Mouse (Mus musculus) Muller cell, postnatal 12 days (primary cell): ENCODE measurements around the gene Lrrk1.

Experiments used
- DNase-seq: peaks from one replicate; pipeline ENCODE4 v3.0.0-alpha.2; 2015; ENCODE audit errors: inconsistent ontology term

Lrrk1 gene

GRCm38 (mm10) chr7:66340044-66340443, 48.1 kb downstream of the Lrrk1 start:
- DNase-seq: no peak

GRCm38 (mm10) chr7:66339625-66340024, 48.5 kb downstream of the Lrrk1 start:
- peak; percentile 72 for DNase-seq

GRCm38 (mm10) chr7:66336955-66337354, 51.2 kb downstream of the Lrrk1 start:
- no peak for DNase-seq

- DNase-seq: no peak
These were observed 54.1 kb downstream of the Lrrk1 start for GRCm38 (mm10) chr7:66333906-66334500.

GRCm38 (mm10) chr7:66332340-66332739, 55.8 kb downstream of the Lrrk1 start:
- DNase-seq: no peak

GRCm38 (mm10) chr7:66330610-66331009, 57.5 kb downstream of the Lrrk1 start:
- no peak for DNase-seq

GRCm38 (mm10) chr7:66327516-66327915, 60.6 kb downstream of the Lrrk1 start:
- no peak for DNase-seq

GRCm38 (mm10) chr7:66325419-66326053, 62.6 kb downstream of the Lrrk1 start:
- no peak for DNase-seq

GRCm38 (mm10) chr7:66323252-66324015, 64.7 kb downstream of the Lrrk1 start:
- DNase-seq: no peak

- no peak for DNase-seq
These were observed 67.2 kb downstream of the Lrrk1 start for GRCm38 (mm10) chr7:66320996-66321395.

- DNase-seq: no peak
These were observed 70.0 kb downstream of the Lrrk1 start for GRCm38 (mm10) chr7:66318147-66318546.

GRCm38 (mm10) chr7:66310670-66311656, 77.2 kb downstream of the Lrrk1 start:
- DNase-seq: peak; percentile 62

- DNase-seq: peak; percentile 69
These were observed 78.0 kb downstream of the Lrrk1 start for GRCm38 (mm10) chr7:66309950-66310669.

GRCm38 (mm10) chr7:66309240-66309949, 78.8 kb downstream of the Lrrk1 start:
- peak; percentile 68 for DNase-seq

- DNase-seq: no peak
These were observed 79.4 kb downstream of the Lrrk1 start for GRCm38 (mm10) chr7:66308581-66309239.

GRCm38 (mm10) chr7:66307791-66308190, 80.4 kb downstream of the Lrrk1 start:
- DNase-seq: no peak

GRCm38 (mm10) chr7:66305714-66306198, 82.4 kb downstream of the Lrrk1 start:
- no peak for DNase-seq

GRCm38 (mm10) chr7:66304993-66305713, 83.0 kb downstream of the Lrrk1 start:
- DNase-seq: no peak
